Mouse (Mus musculus): ENCODE results near the gene Prss27.
"Not testable (repeated sequence)": the region's sequence is repeated elsewhere in the genome, so short reads cannot be mapped to it uniquely, and the experiment has no call there.

The Prss27 gene

GRCm38 (mm10) chr17:24035087-24035486 lies 2.9 kb upstream of the Prss27 start:
- no peak for DNase-seq (ENCODE audit: low spot score)

GRCm38 (mm10) chr17:24036954-24037353 lies 990 bp upstream of the Prss27 start:
- no peak for DNase-seq (ENCODE audit: low spot score)

GRCm38 (mm10) chr17:24037360-24037759 lies 584 bp upstream of the Prss27 start:
- DNase-seq (ENCODE audit: low spot score): no peak

- DNase-seq (ENCODE audit: low spot score): no peak
Observed at GRCm38 (mm10) chr17:24044482-24044881, 6.5 kb downstream of the Prss27 start.

- DNase-seq (ENCODE audit: low spot score): no peak
Observed at GRCm38 (mm10) chr17:24045608-24046007, 7.7 kb downstream of the Prss27 start.

- no peak for DNase-seq (ENCODE audit: low spot score)
Observed at GRCm38 (mm10) chr17:24046026-24046425, 8.1 kb downstream of the Prss27 start.

GRCm38 (mm10) chr17:24048053-24048452 lies 10.1 kb downstream of the Prss27 start:
- no peak for DNase-seq (ENCODE audit: low spot score)

- no peak for DNase-seq (ENCODE audit: low spot score)
Observed at GRCm38 (mm10) chr17:24049008-24049407, 11.1 kb downstream of the Prss27 start.

GRCm38 (mm10) chr17:24056636-24057625 lies 19.0 kb downstream of the Prss27 start:
- DNase-seq (ENCODE audit: low spot score): no peak

GRCm38 (mm10) chr17:24057730-24058245 lies 19.8 kb downstream of the Prss27 start:
- DNase-seq (ENCODE audit: low spot score): no peak

GRCm38 (mm10) chr17:24062459-24063155 lies 24.7 kb downstream of the Prss27 start:
- no peak for DNase-seq (ENCODE audit: low spot score)

GRCm38 (mm10) chr17:24068271-24068670 lies 30.3 kb downstream of the Prss27 start:
- DNase-seq (ENCODE audit: low spot score): no peak

GRCm38 (mm10) chr17:24069531-24069930 lies 31.6 kb downstream of the Prss27 start:
- DNase-seq (ENCODE audit: low spot score): no peak

- DNase-seq (ENCODE audit: low spot score): peak; percentile 95
Observed at GRCm38 (mm10) chr17:24072919-24073696, 35.2 kb downstream of the Prss27 start, which contains the start of gene Kctd5. TSS of gene Kctd5 (minus strand) at chr17:24073485.

GRCm38 (mm10) chr17:24077101-24077500 lies 39.2 kb downstream of the Prss27 start:
- no peak for DNase-seq (ENCODE audit: low spot score)

GRCm38 (mm10) chr17:24084593-24084992 lies 46.6 kb downstream of the Prss27 start:
- DNase-seq (ENCODE audit: low spot score): no peak

GRCm38 (mm10) chr17:24086399-24086798 lies 48.5 kb downstream of the Prss27 start:
- not testable (repeated sequence) for DNase-seq (ENCODE audit: low spot score)

- no peak for DNase-seq (ENCODE audit: low spot score)
Observed at GRCm38 (mm10) chr17:24090575-24090974, 52.6 kb downstream of the Prss27 start.
